Mouse (Mus musculus): Measurements from ENCODE around the gene Rab23. TPM values are rescaled to one million over a fixed set of nuclear protein-coding genes. Genes with fewer than 3 reads are reported as not detected.
A peak's percentile ranks its signal among the peaks of the same experiment; 100 is the strongest.

Gene Rab23
- polyA plus RNA-seq, 1 experiment from 2014 or later: 27.3 TPM

DNA sequence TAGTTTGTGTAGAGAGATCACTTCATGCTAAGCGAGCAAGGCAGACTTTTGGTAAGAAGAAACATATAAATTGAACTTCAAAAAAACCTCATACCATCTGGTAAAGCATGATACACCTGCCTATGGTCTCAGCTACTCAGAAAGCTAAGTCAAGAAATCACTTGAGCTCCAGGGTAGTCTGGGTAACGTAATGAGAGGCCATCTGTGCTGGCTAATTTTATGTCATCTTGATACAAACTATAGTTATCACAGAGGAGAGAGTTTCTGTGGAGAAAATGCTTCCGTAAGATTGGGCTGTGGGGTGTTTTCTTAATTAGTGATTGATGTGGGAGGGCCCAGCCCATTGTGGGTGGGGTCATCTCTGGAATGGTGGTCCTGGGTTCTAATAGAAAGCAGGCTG, 25.8 kb upstream of the Rab23 start:
- H3K4me3 ChIP-seq (replicated peaks): no peak overlapping the region
- WGBS: 82% methylated on average over 3 of the region's 3 CpGs
- no peaks in the 10 kb centered on the region for H3K9me3 ChIP-seq
- ATAC-seq: no peak
- no peak overlapping the region for H3K4me2 ChIP-seq (replicated peaks)
- H3K27me3 ChIP-seq: no peaks in the 10 kb centered on the region
- H3K4me1 ChIP-seq (replicated peaks): no peaks in the 10 kb centered on the region
- no peak overlapping the region for H3K27ac ChIP-seq
- no peak overlapping the region for H3K9ac ChIP-seq (replicated peaks)
- H3K36me3 ChIP-seq: no peaks in the 10 kb centered on the region

DNA sequence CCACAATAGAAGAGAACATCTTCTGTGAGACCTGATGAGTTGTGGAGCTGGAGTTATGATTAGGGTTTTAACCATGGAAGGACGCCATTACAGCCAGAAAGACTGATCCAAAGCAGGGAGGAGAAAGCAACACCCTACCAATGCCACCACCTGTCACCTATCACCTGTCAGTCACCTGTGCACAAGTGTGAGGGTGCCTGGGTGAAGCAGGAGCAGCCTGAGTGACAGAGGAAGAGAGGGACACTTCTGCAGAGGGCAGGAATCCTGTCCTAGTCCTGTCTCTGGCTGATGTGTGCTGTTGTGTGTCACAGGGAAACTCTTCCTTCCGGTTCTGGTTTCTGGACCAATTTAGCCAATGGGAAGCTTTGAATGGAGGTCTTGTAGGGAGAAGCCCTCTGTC, 23.7 kb upstream of the Rab23 start:
- Histone ChIP-seq H3K9me3 (no peaks in the 10 kb centered on the region), H3K36me3 (no peaks in the 10 kb centered on the region), H3K4me3 (replicated peaks) (no peak overlapping the region), H3K4me1 (replicated peaks) (no peaks in the 10 kb centered on the region), H3K27ac (no peak overlapping the region), H3K9ac (replicated peaks) (no peak overlapping the region), H3K4me2 (replicated peaks) (no peak overlapping the region), H3K27me3 (no peaks in the 10 kb centered on the region)
- no peak for ATAC-seq
- WGBS: 91% methylated on average over 2 of the region's 2 CpGs

DNA sequence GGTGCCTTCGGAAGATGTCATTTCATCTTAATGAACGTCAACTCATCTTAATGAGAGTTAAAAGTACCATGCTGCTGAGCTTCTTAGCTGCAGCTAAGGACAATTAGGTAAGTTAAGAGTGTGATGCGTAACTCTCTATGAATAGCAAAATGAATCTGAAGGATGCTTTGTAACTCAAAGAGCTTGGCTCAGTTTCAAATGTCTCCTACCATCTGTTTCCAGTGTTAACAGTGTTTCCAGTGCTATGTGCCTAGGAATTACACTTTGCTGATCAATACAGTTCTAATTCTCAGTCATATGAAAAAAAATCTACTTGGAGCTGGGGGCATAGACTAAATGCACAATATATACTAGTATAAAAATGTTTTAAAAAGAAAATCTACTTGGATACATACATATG, 18.4 kb upstream of the Rab23 start:
- H3K27ac ChIP-seq: no peak overlapping the region
- H3K36me3 ChIP-seq: no peaks in the 10 kb centered on the region
- H3K9me3 ChIP-seq: no peaks in the 10 kb centered on the region
- no peak for ATAC-seq
- no peaks in the 10 kb centered on the region for H3K4me1 ChIP-seq (replicated peaks)
- H3K4me2 ChIP-seq (replicated peaks): no peak overlapping the region
- no peak overlapping the region for H3K4me3 ChIP-seq (replicated peaks)
- WGBS: 85% methylated on average over 3 of the region's 3 CpGs
- no peaks in the 10 kb centered on the region for H3K27me3 ChIP-seq
- no peak overlapping the region for H3K9ac ChIP-seq (replicated peaks)

DNA sequence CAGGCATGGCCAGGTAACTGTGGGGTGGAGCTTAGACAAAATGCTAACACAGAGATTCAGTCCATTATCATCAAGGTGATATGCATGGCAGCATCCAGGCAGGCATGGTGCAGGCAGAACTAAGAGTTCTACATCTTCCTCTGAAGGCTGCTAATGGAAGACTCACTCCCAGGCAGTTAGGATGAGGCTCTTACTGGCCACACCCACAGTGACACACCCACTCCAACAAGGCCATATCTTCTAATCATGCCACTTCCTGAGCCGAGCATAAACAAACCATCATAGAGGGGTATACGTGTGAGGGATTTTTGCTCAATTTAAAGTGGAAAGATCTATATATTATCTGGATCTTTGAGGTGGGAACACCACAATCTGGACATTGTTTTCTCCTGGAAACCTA, 10.1 kb upstream of the Rab23 start:
- no peak for ATAC-seq
- H3K36me3 ChIP-seq: no peaks in the 10 kb centered on the region
- H3K4me3 ChIP-seq (replicated peaks): no peak overlapping the region
- WGBS: 84% methylated on average over 2 of the region's 2 CpGs
- H3K4me2 ChIP-seq (replicated peaks): no peak overlapping the region
- no peaks in the 10 kb centered on the region for H3K9me3 ChIP-seq
- no peak overlapping the region for H3K9ac ChIP-seq (replicated peaks)
- 0 out of 2 replicates have a peak, but pooled peaks cover 4% of the 10 kb centered on the region for H3K27me3 ChIP-seq
- no peaks in the 10 kb centered on the region for H3K4me1 ChIP-seq (replicated peaks)
- no peak overlapping the region for H3K27ac ChIP-seq

DNA sequence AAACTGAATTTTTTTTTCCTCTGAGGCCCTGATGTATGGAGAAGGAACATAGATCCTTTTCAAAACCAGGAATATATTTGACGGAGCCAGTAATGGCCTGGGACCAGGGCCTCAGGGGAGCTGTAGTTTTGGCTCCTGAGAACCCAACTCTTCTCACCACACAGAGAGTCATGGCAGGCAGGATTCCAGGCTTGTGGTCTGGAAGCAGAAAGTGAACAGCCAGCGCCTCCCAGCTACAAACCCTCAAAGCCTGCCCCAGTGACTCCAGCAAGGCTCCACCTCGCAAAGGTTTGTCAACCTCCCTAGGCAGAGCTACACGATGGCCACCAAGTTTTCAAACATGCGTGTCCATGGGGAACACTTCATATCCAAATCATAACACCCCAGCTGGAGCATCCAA, 7.7 kb upstream of the Rab23 start:
- Histone ChIP-seq H3K9ac (replicated peaks) (no peak overlapping the region), H3K9me3 (no peaks in the 10 kb centered on the region), H3K36me3 (no peaks in the 10 kb centered on the region), H3K27ac (no peak overlapping the region), H3K4me2 (replicated peaks) (no peak overlapping the region), H3K4me1 (replicated peaks) (peaks cover 4% of the 10 kb centered on the region), H3K27me3 (0 out of 2 replicates have a peak, but pooled peaks cover 4% of the 10 kb centered on the region), H3K4me3 (replicated peaks) (no peak overlapping the region)
- ATAC-seq: no peak
- 92% methylated on average over 5 of the region's 5 CpGs for WGBS

DNA sequence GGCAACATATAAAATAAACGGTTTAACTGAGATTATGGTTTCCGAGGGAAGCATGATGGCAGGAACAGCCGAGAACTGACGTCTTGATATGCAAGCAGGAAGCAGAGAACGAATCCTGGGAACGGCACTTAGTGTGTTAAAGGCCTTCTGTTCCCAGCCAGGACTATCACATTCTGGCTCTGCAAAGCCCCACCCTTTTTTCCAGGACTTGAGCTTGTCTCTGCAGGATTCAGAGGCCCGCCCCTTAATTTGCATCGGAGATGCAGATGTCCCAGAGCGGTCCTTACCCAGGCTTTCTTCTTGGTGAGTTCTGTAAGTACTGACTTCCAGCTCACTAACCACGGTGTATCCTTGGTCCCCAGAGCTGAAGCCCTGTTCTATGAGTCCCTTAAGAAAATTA, 4.9 kb upstream of the Rab23 start:
- Histone ChIP-seq H3K27me3 (0 out of 2 replicates have a peak, but pooled peaks cover 4% of the 10 kb centered on the region), H3K4me2 (replicated peaks) (peak overlapping the region; percentile 25), H3K4me3 (replicated peaks) (no peak overlapping the region), H3K9me3 (no peaks in the 10 kb centered on the region), H3K36me3 (no peaks in the 10 kb centered on the region), H3K27ac (no peak overlapping the region), H3K9ac (replicated peaks) (no peak overlapping the region), H3K4me1 (replicated peaks) (peaks cover 4% of the 10 kb centered on the region)
- 5% methylated on average over 10 of the region's 10 CpGs for WGBS
- ATAC-seq: no peak

DNA sequence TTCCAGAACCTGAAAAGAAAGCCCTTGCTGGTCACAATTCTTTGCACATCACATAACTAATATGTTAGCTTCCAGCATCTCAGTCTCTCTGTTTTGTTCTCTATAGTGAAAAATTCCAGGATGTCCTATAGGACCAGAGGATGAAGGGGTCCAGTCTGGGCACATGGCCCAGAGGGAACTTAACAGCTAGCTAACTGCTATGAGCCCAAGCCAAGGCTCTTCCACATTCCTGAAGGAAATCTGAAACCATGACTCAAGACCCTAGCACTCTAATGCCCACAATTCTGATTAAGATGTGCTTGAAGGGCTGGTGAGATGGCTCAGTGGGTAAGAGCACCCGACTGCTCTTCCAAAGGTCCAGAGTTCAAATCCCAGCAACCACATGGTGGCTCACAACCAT, 2.1 kb upstream of the Rab23 start:
- 0 out of 2 replicates have a peak, but pooled peaks cover 4% of the 10 kb centered on the region for H3K27me3 ChIP-seq
- WGBS: 93% methylated on average over 1 of the region's 1 CpGs

DNA sequence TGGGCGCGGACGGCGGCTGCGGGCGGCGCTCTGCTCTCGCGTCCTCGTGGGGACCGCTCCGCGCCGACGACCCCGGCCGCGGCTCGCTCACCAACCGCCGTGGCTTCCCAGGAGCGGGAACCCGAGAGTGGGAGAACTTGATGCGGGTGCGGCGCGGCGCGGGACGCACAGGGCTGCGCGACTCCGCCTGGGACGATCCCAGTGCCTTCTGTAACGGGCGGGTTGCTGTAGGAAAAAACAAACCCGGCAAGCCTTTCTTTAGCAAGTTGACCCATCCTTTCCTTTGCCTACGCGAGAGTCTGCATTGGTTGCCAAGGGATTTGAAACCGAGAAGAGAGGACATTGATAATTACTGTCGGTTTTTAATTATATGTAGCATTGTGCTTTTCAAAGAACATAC, 544 bp downstream of the Rab23 start:
- no peaks in the 10 kb centered on the region for H3K9me3 ChIP-seq
- under 1% methylated on average over 41 of the region's 41 CpGs for WGBS
- peak overlapping the region; percentile 89 for H3K9ac ChIP-seq (replicated peaks)
- H3K36me3 ChIP-seq: peaks cover 29% of the 10 kb centered on the region
- peaks cover 14% of the 10 kb centered on the region for H3K4me1 ChIP-seq (replicated peaks)
- H3K27ac ChIP-seq: peak overlapping the region; percentile 94
- peak overlapping the region; percentile 67 for H3K4me2 ChIP-seq (replicated peaks)
- H3K27me3 ChIP-seq: no peaks in the 10 kb centered on the region
- peak; percentile 81 for ATAC-seq
- peak overlapping the region; percentile 86 for H3K4me3 ChIP-seq (replicated peaks)

More for the DNA sequence above, 2.1 kb upstream of the Rab23 start:
- H3K4me1 ChIP-seq (replicated peaks): peaks cover 18% of the 10 kb centered on the region
- no peaks in the 10 kb centered on the region for H3K9me3 ChIP-seq
- H3K9ac ChIP-seq (replicated peaks): no peak overlapping the region
- ATAC-seq: no peak
- peaks cover 9% of the 10 kb centered on the region for H3K36me3 ChIP-seq
- no peak overlapping the region for H3K4me2 ChIP-seq (replicated peaks)
- H3K27ac ChIP-seq: no peak overlapping the region
- no peak overlapping the region for H3K4me3 ChIP-seq (replicated peaks)

DNA sequence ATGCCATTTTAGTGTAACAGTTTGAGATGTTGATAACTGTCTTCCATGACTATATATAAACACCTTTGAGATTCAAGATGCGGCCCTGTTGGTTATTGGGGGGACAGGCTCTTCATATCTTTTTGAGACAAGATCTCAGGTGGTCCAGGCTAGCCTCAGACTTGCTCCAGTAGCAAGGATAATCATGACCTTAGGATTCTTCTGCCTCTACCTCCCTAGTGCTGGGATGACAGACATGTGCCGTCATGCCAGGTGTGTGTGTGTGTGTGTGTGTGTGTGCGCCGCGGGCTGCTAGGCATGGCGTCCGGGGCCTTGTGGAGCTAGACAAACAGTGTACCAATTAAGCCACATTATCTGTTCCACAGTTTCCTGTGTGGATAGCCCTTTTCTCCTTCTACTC, 1.3 kb downstream of the Rab23 start:
- Histone ChIP-seq H3K27me3 (no peaks in the 10 kb centered on the region), H3K4me1 (replicated peaks) (peaks cover 14% of the 10 kb centered on the region), H3K9ac (replicated peaks) (0 out of 2 replicates have a peak overlapping the region, but pooled peaks have one; percentile 4), H3K4me3 (replicated peaks) (peak overlapping the region; percentile 86; the same call in 1 of the 2 replicates), H3K27ac (no peak overlapping the region), H3K36me3 (peaks cover 35% of the 10 kb centered on the region), H3K9me3 (no peaks in the 10 kb centered on the region), H3K4me2 (replicated peaks) (peak overlapping the region; percentile 67)
- no peak for ATAC-seq
- whole genome bisulfite sequencing: 85% methylated on average over 7 of the region's 7 CpGs

DNA sequence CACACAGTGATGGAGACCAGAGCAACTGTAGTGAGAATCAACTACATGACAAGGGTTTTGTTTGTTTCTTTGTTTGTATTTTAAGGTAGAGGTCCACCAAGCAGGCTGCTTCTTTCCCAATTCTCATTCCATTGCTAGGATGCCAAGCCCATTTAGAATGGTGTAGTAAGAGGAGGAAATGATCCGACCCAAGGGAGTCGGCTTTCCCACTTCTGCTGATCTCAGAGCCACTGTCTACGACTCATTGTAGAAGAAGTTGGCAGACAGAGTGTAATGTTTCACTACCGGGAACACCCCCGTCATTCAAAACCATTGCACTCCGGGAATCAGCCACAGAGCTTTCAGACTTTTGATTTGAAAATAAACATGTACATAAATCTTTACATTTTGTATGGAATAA, 4.8 kb downstream of the Rab23 start:
- Histone ChIP-seq H3K27me3 (no peaks in the 10 kb centered on the region), H3K4me1 (replicated peaks) (peaks cover 14% of the 10 kb centered on the region), H3K9ac (replicated peaks) (no peak overlapping the region), H3K27ac (no peak overlapping the region), H3K4me3 (replicated peaks) (no peak overlapping the region), H3K9me3 (no peaks in the 10 kb centered on the region), H3K4me2 (replicated peaks) (no peak overlapping the region), H3K36me3 (peaks cover 57% of the 10 kb centered on the region)
- WGBS: 95% methylated on average over 6 of the region's 6 CpGs
- ATAC-seq: no peak

DNA sequence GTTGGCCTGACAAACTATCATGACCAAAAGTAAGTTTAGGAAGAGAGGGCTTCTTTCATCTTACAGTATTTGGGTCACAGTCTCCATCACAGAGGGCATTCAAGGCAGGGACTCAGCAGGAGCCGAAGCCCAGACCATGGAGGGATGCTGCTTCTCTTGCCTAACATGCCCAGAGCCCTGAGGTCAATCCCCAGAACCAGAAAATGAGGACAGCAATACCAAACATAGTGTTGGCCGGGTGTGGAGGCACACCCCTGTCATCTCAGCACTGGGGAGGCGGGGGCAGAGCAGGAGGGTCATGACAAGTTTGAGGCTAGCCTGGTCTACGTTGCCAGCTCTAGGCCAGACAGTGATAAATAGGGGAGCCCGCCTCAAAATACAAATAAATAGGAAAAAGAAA, 5.4 kb downstream of the Rab23 start:
- WGBS: 96% methylated on average over 5 of the region's 5 CpGs
- ATAC-seq: no peak
- H3K27me3 ChIP-seq: no peaks in the 10 kb centered on the region
- peaks cover 60% of the 10 kb centered on the region for H3K36me3 ChIP-seq
- no peak overlapping the region for H3K4me2 ChIP-seq (replicated peaks)
- no peaks in the 10 kb centered on the region for H3K9me3 ChIP-seq
- H3K9ac ChIP-seq (replicated peaks): no peak overlapping the region
- no peak overlapping the region for H3K27ac ChIP-seq
- H3K4me1 ChIP-seq (replicated peaks): peaks cover 14% of the 10 kb centered on the region
- no peak overlapping the region for H3K4me3 ChIP-seq (replicated peaks)

DNA sequence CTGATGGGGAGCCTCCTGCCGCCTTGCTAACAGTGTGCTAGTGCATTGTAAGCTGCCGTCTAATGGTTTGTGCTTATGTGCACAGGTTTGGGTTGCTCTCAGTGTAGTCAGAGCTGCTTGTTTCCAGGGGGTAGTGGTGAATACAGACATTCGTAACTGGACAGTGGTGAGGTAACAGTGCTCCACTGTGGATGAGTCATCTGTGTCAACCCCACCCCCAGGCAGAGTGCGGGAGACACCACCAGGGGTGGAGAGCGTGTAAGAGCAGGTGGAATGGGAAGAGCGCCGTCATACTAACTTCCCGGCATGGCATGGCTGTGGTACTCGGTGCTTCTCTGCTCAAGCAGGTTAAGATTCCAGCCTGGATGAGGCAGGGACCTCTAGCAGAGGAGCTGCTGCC, 13.4 kb downstream of the Rab23 start:
- H3K4me3 ChIP-seq (replicated peaks): no peak overlapping the region
- H3K9me3 ChIP-seq: no peaks in the 10 kb centered on the region
- no peak overlapping the region for H3K27ac ChIP-seq
- no peaks in the 10 kb centered on the region for H3K4me1 ChIP-seq (replicated peaks)
- no peak overlapping the region for H3K4me2 ChIP-seq (replicated peaks)
- H3K36me3 ChIP-seq: peaks cover 64% of the 10 kb centered on the region
- peak; percentile 20; the same call in 1 of the 2 replicates for ATAC-seq
- no peaks in the 10 kb centered on the region for H3K27me3 ChIP-seq
- no peak overlapping the region for H3K9ac ChIP-seq (replicated peaks)
- 91% methylated on average over 9 of the region's 9 CpGs for WGBS

DNA sequence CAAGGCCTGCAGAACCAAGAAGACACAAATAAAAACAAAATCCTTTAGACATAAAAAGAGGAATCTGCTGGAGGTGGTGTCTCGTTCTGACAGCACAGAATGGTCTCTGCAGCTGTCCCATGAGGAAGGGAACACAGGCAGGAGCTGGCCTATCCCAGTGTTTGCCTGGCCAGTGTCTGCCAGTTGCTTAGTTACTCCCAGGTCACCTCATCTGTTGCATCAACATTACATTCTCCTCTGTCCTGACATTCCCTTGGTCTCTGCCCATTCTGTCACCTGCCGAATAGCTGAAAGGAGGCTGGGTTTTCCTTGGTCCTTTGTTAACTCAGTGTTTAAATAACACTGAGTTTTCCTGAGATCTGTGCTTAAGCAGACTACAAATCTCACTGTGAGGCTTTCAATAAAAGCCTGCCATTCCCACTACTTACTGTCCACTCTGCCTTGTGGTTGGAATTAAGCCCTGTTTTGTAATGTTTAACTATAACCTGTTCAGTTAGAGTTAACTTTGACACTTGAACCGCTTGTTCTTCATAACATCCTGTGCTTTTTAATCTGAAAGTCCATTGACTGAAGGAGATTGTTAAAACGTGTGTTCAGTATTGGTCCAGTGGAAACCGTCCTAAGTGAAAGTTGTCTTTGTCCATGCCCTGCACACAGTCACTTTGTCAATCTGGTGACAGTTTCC, 14.5 kb downstream of the Rab23 start:
- H3K4me1 ChIP-seq (replicated peaks): no peaks in the 10 kb centered on the region
- no peak overlapping the region for H3K9ac ChIP-seq (replicated peaks)
- no peak overlapping the region for H3K4me2 ChIP-seq (replicated peaks)
- H3K27me3 ChIP-seq: no peaks in the 10 kb centered on the region
- H3K9me3 ChIP-seq: no peaks in the 10 kb centered on the region
- no peak for ATAC-seq
- H3K27ac ChIP-seq: no peak overlapping the region
- WGBS: 85% methylated on average over 5 of the region's 5 CpGs
- H3K36me3 ChIP-seq: peaks cover 67% of the 10 kb centered on the region
- H3K4me3 ChIP-seq (replicated peaks): no peak overlapping the region

Measured in midbrain, embryonic 13.5 days (tissue).